Mouse (Mus musculus): ENCODE results near the gene Chic2. TPM values are rescaled to one million over a fixed set of nuclear protein-coding genes. Genes with fewer than 3 reads are reported as not detected.
A peak's percentile ranks its signal among the peaks of the same experiment; 100 is the strongest.

The Chic2 gene
- total RNA-seq (2012; rRNA removed), result 31.2 and 33.4 TPM in 2 replicates
- 100 to 1,000 TPM in 1 of 2 experiments, 10 to 100 TPM in 1; 41.1 to 100 TPM for polyA plus RNA-seq (2012; ENCODE audit: insufficient read depth in 1 of 2, insufficient read length in 2 of 2, low read depth in 1 of 2, low replicate concordance in 2 of 2, missing spikeins in 1 of 2)

GRCm38 (mm10) chr5:75044310-75044904, at the start of gene Chic2:
TSS of gene Chic2 (minus strand) at chr5:75044774.
- Histone ChIP-seq H3K9me3 (replicated peaks; ENCODE audit: insufficient read depth, low read length) (no peaks in the 10 kb centered on the region), H3K4me3 (ENCODE audit: control insufficient read depth in 1 of 2, insufficient read depth in 1 of 2, low read depth in 2 of 2, low read length in 2 of 2) (peak within 1 kb of the TSS; percentile 94 to 98), H3K79me2 (ENCODE audit: control insufficient read depth, insufficient read depth, low read length, poor library complexity) (peaks cover 33% of the 10 kb centered on the region), H3K27me3 (ENCODE audit: control insufficient read depth in 1 of 2, insufficient read depth in 2 of 2, low read length in 2 of 2) (no peaks in the 10 kb centered on the region), H3K36me3 (ENCODE audit: control insufficient read depth in 1 of 2, insufficient read depth in 2 of 2, low read length in 2 of 2) (peaks cover 0 to 15% of the 10 kb centered on the region in 2 experiments; a peak in 3 of 4 replicates), H3K9ac (ENCODE audit: control insufficient read depth, low read depth, low read length, poor library complexity, severe bottlenecking) (peak within 1 kb of the TSS; percentile 100), H3K27ac (ENCODE audit: control insufficient read depth, low read depth, low read length) (peak within 1 kb of the TSS; percentile 54), H3K4me1 (ENCODE audit: control insufficient read depth in 1 of 2, insufficient read depth in 2 of 2, low read length in 2 of 2) (peaks cover 0 to 12% of the 10 kb centered on the region in 2 experiments; a peak in 2 of 4 replicates)
- peak; percentile 80 for DNase-seq (ENCODE audit: low read depth, low spot score)
- peak; percentile 57 to 66; a peak in 2 of 4 replicates for TF ChIP-seq POLR2A (IDR thresholded peaks at IDR 0.05; ENCODE audit: control insufficient read depth in 1 of 2, insufficient read depth in 1 of 2, low read depth in 1 of 2, low read length in 2 of 2, poor library complexity in 1 of 2)
- no peak for TF ChIP-seq E2F4 (IDR thresholded peaks at IDR 0.05; ENCODE audit: borderline replicate concordance, low read depth, low read length)
- peak; percentile 73 for TF ChIP-seq ELF1 (IDR thresholded peaks at IDR 0.05; ENCODE audit: low read depth, low read length)
- peak; percentile 55; the same call in 1 of the 2 replicates for TF ChIP-seq HCFC1 (IDR thresholded peaks at IDR 0.05; ENCODE audit: low read depth, low read length)
- TF ChIP-seq ZMIZ1 (IDR thresholded peaks at IDR 0.05; ENCODE audit: low read depth, low read length), result no peak
- 0 out of 2 replicates have a peak, but pooled peaks have one; percentile 36 for TF ChIP-seq UBTF (IDR thresholded peaks at IDR 0.05; ENCODE audit: borderline replicate concordance, insufficient read depth, low read depth, low read length)
- peak; percentile 45; the same call in 1 of the 2 replicates for TF ChIP-seq NELFE (IDR thresholded peaks at IDR 0.05; ENCODE audit: low read depth, low read length)
- peak; percentile 22; the same call in 1 of the 2 replicates for TF ChIP-seq MXI1 (IDR thresholded peaks at IDR 0.05; ENCODE audit: low read depth, low read length)

GRCm38 (mm10) chr5:75085906-75086305, 41.3 kb upstream of the Chic2 start:
- DNase-seq (ENCODE audit: low read depth, low spot score), result no peak
- Histone ChIP-seq H3K4me3 (ENCODE audit: control insufficient read depth in 1 of 2, insufficient read depth in 1 of 2, low read depth in 2 of 2, low read length in 2 of 2) (no peak overlapping the region), H3K79me2 (ENCODE audit: control insufficient read depth, insufficient read depth, low read length, poor library complexity) (no peaks in the 10 kb centered on the region), H3K9ac (ENCODE audit: control insufficient read depth, low read depth, low read length, poor library complexity, severe bottlenecking) (no peak overlapping the region), H3K27me3 (ENCODE audit: control insufficient read depth in 1 of 2, insufficient read depth in 2 of 2, low read length in 2 of 2) (peaks cover 0 to 2% of the 10 kb centered on the region in 2 experiments; a peak in 3 of 4 replicates), H3K9me3 (replicated peaks; ENCODE audit: insufficient read depth, low read length) (no peaks in the 10 kb centered on the region), H3K27ac (ENCODE audit: control insufficient read depth, low read depth, low read length) (no peak overlapping the region), H3K36me3 (ENCODE audit: control insufficient read depth in 1 of 2, insufficient read depth in 2 of 2, low read length in 2 of 2) (no peaks in the 10 kb centered on the region), H3K4me1 (ENCODE audit: control insufficient read depth in 1 of 2, insufficient read depth in 2 of 2, low read length in 2 of 2) (no peaks in the 10 kb centered on the region)
- no peak for TF ChIP-seq USF2 (IDR thresholded peaks at IDR 0.05; ENCODE audit: borderline replicate concordance in 1 of 2, insufficient read depth in 1 of 2, low read depth in 1 of 2, low read length in 2 of 2)
- TF ChIP-seq MYB (IDR thresholded peaks at IDR 0.05; ENCODE audit: low read depth, low read length), result no peak
- no peak for TF ChIP-seq CTCF (IDR thresholded peaks at IDR 0.05 in 2 of 3, conservative IDR thresholded peaks at IDR 0.05 in 1 of 3; ENCODE audit: control insufficient read depth in 1 of 3, insufficient read depth in 1 of 3, low read depth in 2 of 3, low read length in 3 of 3, poor library complexity in 1 of 3, severe bottlenecking in 1 of 3)
- TF ChIP-seq MAZ (IDR thresholded peaks at IDR 0.05; ENCODE audit: low read depth, low read length), result no peak
- no peak for TF ChIP-seq ZKSCAN1 (IDR thresholded peaks at IDR 0.05; ENCODE audit: low read depth, low read length)

Measured in MEL (cell line).